Mouse (Mus musculus): ENCODE measurements around the gene Ggt6. TPM values are rescaled to one million over a fixed set of nuclear protein-coding genes. Genes with fewer than 3 reads are reported as not detected.

Ggt6 gene
- 1.6 and 2.2 TPM in 2 replicates for polyA plus RNA-seq (2015; fragmentation: Nextera tagmentation; extraction: Ambion mirVana)

- ATAC-seq (ENCODE audit: low FRiP score, low TSS enrichment), result peak; percentile 68
- Histone ChIP-seq H3K27ac (ENCODE audit: low read length) (peak within 1 kb of the TSS; percentile 74), H3K4me2 (replicated peaks; ENCODE audit: low read depth, low read length) (0 out of 2 replicates have a peak within 1 kb of the TSS, but pooled peaks have one; percentile 4), H3K36me3 (ENCODE audit: insufficient read depth, low read length) (no peaks in the 10 kb centered on the region), H3K4me3 (ENCODE audit: low read length) (no peak within 1 kb of the TSS), H3K9me3 (ENCODE audit: low read length) (no peaks in the 10 kb centered on the region), H3K9ac (replicated peaks; ENCODE audit: low read length) (peak within 1 kb of the TSS; percentile 20; the same call in 1 of the 2 replicates), H3K27me3 (ENCODE audit: insufficient read depth, low read length) (no peaks in the 10 kb centered on the region), H3K4me1 (ENCODE audit: insufficient read depth, low read length) (peaks cover 20% of the 10 kb centered on the region)
- 48% methylated on average over 11 of the region's 11 CpGs for WGBS
Measured at GRCm38 (mm10) chr11:72434963-72435693, at the start of gene Ggt6. TSS of gene Ggt6 (plus strand) at chr11:72435526.

- no peak for ATAC-seq (ENCODE audit: low FRiP score, low TSS enrichment)
- H3K9me3 ChIP-seq (ENCODE audit: low read length), result 0 out of 2 replicates have a peak, but pooled peaks cover 4% of the 10 kb centered on the region
- no peak overlapping the region for H3K9ac ChIP-seq (replicated peaks; ENCODE audit: low read length)
- H3K27me3 ChIP-seq (ENCODE audit: insufficient read depth, low read length), result no peaks in the 10 kb centered on the region
- no peak overlapping the region for H3K4me2 ChIP-seq (replicated peaks; ENCODE audit: low read depth, low read length)
- WGBS, result 94% methylated on average over 6 of the region's 6 CpGs
- H3K27ac ChIP-seq (ENCODE audit: low read length), result no peak overlapping the region
- no peak overlapping the region for H3K4me3 ChIP-seq (ENCODE audit: low read length)
- H3K4me1 ChIP-seq (ENCODE audit: insufficient read depth, low read length), result 0 out of 2 replicates have a peak, but pooled peaks cover under 1% of the 10 kb centered on the region
- peaks cover 22% of the 10 kb centered on the region for H3K36me3 ChIP-seq (ENCODE audit: insufficient read depth, low read length)
Measured at GRCm38 (mm10) chr11:72388113-72388529, 47.2 kb upstream of the Ggt6 start.

- 84% methylated on average over 7 of the region's 7 CpGs for WGBS
- no peak for ATAC-seq (ENCODE audit: low FRiP score, low TSS enrichment)
- Histone ChIP-seq H3K4me2 (replicated peaks; ENCODE audit: low read depth, low read length) (no peak overlapping the region), H3K36me3 (ENCODE audit: insufficient read depth, low read length) (peaks cover 25% of the 10 kb centered on the region), H3K4me3 (ENCODE audit: low read length) (no peak overlapping the region), H3K27ac (ENCODE audit: low read length) (no peak overlapping the region), H3K4me1 (ENCODE audit: insufficient read depth, low read length) (peaks cover 9% of the 10 kb centered on the region; the same call in 1 of the 2 replicates), H3K9ac (replicated peaks; ENCODE audit: low read length) (no peak overlapping the region), H3K9me3 (ENCODE audit: low read length) (0 out of 2 replicates have a peak, but pooled peaks cover 4% of the 10 kb centered on the region), H3K27me3 (ENCODE audit: insufficient read depth, low read length) (no peaks in the 10 kb centered on the region)
Measured at GRCm38 (mm10) chr11:72389407-72390142, 45.8 kb upstream of the Ggt6 start.

- H3K27me3 ChIP-seq (ENCODE audit: insufficient read depth, low read length), result no peaks in the 10 kb centered on the region
- no peak overlapping the region for H3K9ac ChIP-seq (replicated peaks; ENCODE audit: low read length)
- peaks cover 22% of the 10 kb centered on the region for H3K4me1 ChIP-seq (ENCODE audit: insufficient read depth, low read length)
- WGBS, result 87% methylated on average over 13 of the region's 13 CpGs
- H3K9me3 ChIP-seq (ENCODE audit: low read length), result 0 out of 2 replicates have a peak, but pooled peaks cover 4% of the 10 kb centered on the region
- no peak overlapping the region for H3K27ac ChIP-seq (ENCODE audit: low read length)
- no peak for ATAC-seq (ENCODE audit: low FRiP score, low TSS enrichment)
- no peak overlapping the region for H3K4me3 ChIP-seq (ENCODE audit: low read length)
- peaks cover 30% of the 10 kb centered on the region for H3K36me3 ChIP-seq (ENCODE audit: insufficient read depth, low read length)
- H3K4me2 ChIP-seq (replicated peaks; ENCODE audit: low read depth, low read length), result no peak overlapping the region
Measured at GRCm38 (mm10) chr11:72391181-72391580, 44.1 kb upstream of the Ggt6 start.

- no peak for ATAC-seq (ENCODE audit: low FRiP score, low TSS enrichment)
- Histone ChIP-seq H3K27me3 (ENCODE audit: insufficient read depth, low read length) (no peaks in the 10 kb centered on the region), H3K9ac (replicated peaks; ENCODE audit: low read length) (no peak overlapping the region), H3K36me3 (ENCODE audit: insufficient read depth, low read length) (peaks cover 38% of the 10 kb centered on the region), H3K4me2 (replicated peaks; ENCODE audit: low read depth, low read length) (no peak overlapping the region), H3K4me3 (ENCODE audit: low read length) (no peak overlapping the region), H3K4me1 (ENCODE audit: insufficient read depth, low read length) (peaks cover 38% of the 10 kb centered on the region), H3K27ac (ENCODE audit: low read length) (0 out of 2 replicates have a peak overlapping the region, but pooled peaks have one; percentile 27), H3K9me3 (ENCODE audit: low read length) (no peaks in the 10 kb centered on the region)
- WGBS, result 78% methylated on average over 3 of the region's 3 CpGs
Measured at GRCm38 (mm10) chr11:72393243-72393642, 42.1 kb upstream of the Ggt6 start.

- WGBS, result 26% methylated on average over 5 of the region's 5 CpGs
- ATAC-seq (ENCODE audit: low FRiP score, low TSS enrichment), result no peak
- no peaks in the 10 kb centered on the region for H3K9me3 ChIP-seq (ENCODE audit: low read length)
- H3K4me2 ChIP-seq (replicated peaks; ENCODE audit: low read depth, low read length), result no peak overlapping the region
- no peak overlapping the region for H3K9ac ChIP-seq (replicated peaks; ENCODE audit: low read length)
- peak overlapping the region; percentile 27; the same call in 1 of the 2 replicates for H3K27ac ChIP-seq (ENCODE audit: low read length)
- peaks cover 35% of the 10 kb centered on the region for H3K36me3 ChIP-seq (ENCODE audit: insufficient read depth, low read length)
- peaks cover 38% of the 10 kb centered on the region for H3K4me1 ChIP-seq (ENCODE audit: insufficient read depth, low read length)
- H3K27me3 ChIP-seq (ENCODE audit: insufficient read depth, low read length), result no peaks in the 10 kb centered on the region
- no peak overlapping the region for H3K4me3 ChIP-seq (ENCODE audit: low read length)
Measured at GRCm38 (mm10) chr11:72393669-72394068, 41.7 kb upstream of the Ggt6 start.

- Histone ChIP-seq H3K36me3 (ENCODE audit: insufficient read depth, low read length) (peaks cover 33% of the 10 kb centered on the region), H3K9me3 (ENCODE audit: low read length) (no peaks in the 10 kb centered on the region), H3K4me1 (ENCODE audit: insufficient read depth, low read length) (peaks cover 38% of the 10 kb centered on the region), H3K4me3 (ENCODE audit: low read length) (no peak overlapping the region), H3K9ac (replicated peaks; ENCODE audit: low read length) (no peak overlapping the region), H3K4me2 (replicated peaks; ENCODE audit: low read depth, low read length) (no peak overlapping the region), H3K27ac (ENCODE audit: low read length) (no peak overlapping the region), H3K27me3 (ENCODE audit: insufficient read depth, low read length) (no peaks in the 10 kb centered on the region)
- 43% methylated on average over 2 of the region's 2 CpGs for WGBS
- 0 out of 2 replicates have a peak, but pooled peaks have one; percentile 25 for ATAC-seq (ENCODE audit: low FRiP score, low TSS enrichment)
Measured at GRCm38 (mm10) chr11:72394694-72395093, 40.6 kb upstream of the Ggt6 start.

GRCm38 (mm10) chr11:72395652-72396051 lies 39.7 kb upstream of the Ggt6 start:
- H3K36me3 ChIP-seq (ENCODE audit: insufficient read depth, low read length), result peaks cover 39% of the 10 kb centered on the region
- H3K27ac ChIP-seq (ENCODE audit: low read length), result 0 out of 2 replicates have a peak overlapping the region, but pooled peaks have one; percentile 13
- H3K9ac ChIP-seq (replicated peaks; ENCODE audit: low read length), result no peak overlapping the region
- ATAC-seq (ENCODE audit: low FRiP score, low TSS enrichment), result no peak
- H3K27me3 ChIP-seq (ENCODE audit: insufficient read depth, low read length), result no peaks in the 10 kb centered on the region
- H3K9me3 ChIP-seq (ENCODE audit: low read length), result no peaks in the 10 kb centered on the region
- H3K4me2 ChIP-seq (replicated peaks; ENCODE audit: low read depth, low read length), result no peak overlapping the region
- WGBS, result 56% methylated on average over 6 of the region's 6 CpGs
- H3K4me1 ChIP-seq (ENCODE audit: insufficient read depth, low read length), result peaks cover 47% of the 10 kb centered on the region
- no peak overlapping the region for H3K4me3 ChIP-seq (ENCODE audit: low read length)

GRCm38 (mm10) chr11:72396621-72397020 lies 38.7 kb upstream of the Ggt6 start:
- Histone ChIP-seq H3K27ac (ENCODE audit: low read length) (no peak overlapping the region), H3K9me3 (ENCODE audit: low read length) (no peaks in the 10 kb centered on the region), H3K36me3 (ENCODE audit: insufficient read depth, low read length) (peaks cover 36% of the 10 kb centered on the region), H3K4me2 (replicated peaks; ENCODE audit: low read depth, low read length) (no peak overlapping the region), H3K4me1 (ENCODE audit: insufficient read depth, low read length) (peaks cover 56% of the 10 kb centered on the region), H3K9ac (replicated peaks; ENCODE audit: low read length) (no peak overlapping the region), H3K4me3 (ENCODE audit: low read length) (no peak overlapping the region), H3K27me3 (ENCODE audit: insufficient read depth, low read length) (no peaks in the 10 kb centered on the region)
- 75% methylated on average over 7 of the region's 7 CpGs for WGBS
- ATAC-seq (ENCODE audit: low FRiP score, low TSS enrichment), result 0 out of 2 replicates have a peak, but pooled peaks have one; percentile 4
